ENCODE assay signal across 19 mouse cellular contexts in genomic region chr4:123337693-123338092, GRCm38 (mm10). TPM values are rescaled to one million over a fixed set of nuclear protein-coding genes. Genes with fewer than 3 reads are reported as not detected.
"Had no signal": no experiment of that assay in that cellular context is flagged by ENCODE, and none has a peak within 500 bp of the region (broad histone marks: within the 10 kb centered on the region; RNA-seq: fewer than 3 reads in every experiment).

No protein-coding gene starts in this region.

- H3K4me3 ChIP-seq: left cerebral cortex, adult 2 months; liver, embryonic 13.5 days; midbrain, embryonic 10.5 days; myocyte; neural tube, embryonic 15.5 days had no signal

- H3K9me3 ChIP-seq: liver, embryonic 13.5 days; midbrain, embryonic 10.5 days; neural tube, embryonic 15.5 days had no signal

- H3K4me2 ChIP-seq: liver, embryonic 13.5 days; neural tube, embryonic 15.5 days had no signal

- H3K36me3 ChIP-seq: liver, embryonic 13.5 days; midbrain, embryonic 10.5 days; neural tube, embryonic 15.5 days had no signal

- DNase-seq: kidney, adult 2 months; kidney, postnatal 36 days; liver; liver, embryonic 13.5 days; liver, postnatal 0 days; lung, postnatal 36 days; midbrain, embryonic 14.5 days; right cerebral cortex, adult 18-20 months; right cerebral cortex, postnatal 25 days; thymus, postnatal 36 days had no signal

- ATAC-seq: liver, postnatal 0 days had no signal

- H3K27ac ChIP-seq: left cerebral cortex, adult 2 months; liver, embryonic 13.5 days; midbrain, embryonic 10.5 days; neural tube, embryonic 15.5 days had no signal

- H3K9ac ChIP-seq: liver, embryonic 13.5 days; liver, postnatal 0 days; neural tube, embryonic 15.5 days had no signal

RNA-seq across cellular contexts. Expression of gene Oxct2a, which starts 14.3 kb away (rescaled TPM):
- polyA plus RNA-seq: limb, embryonic 11.5 days; liver, postnatal 0 days; lung, embryonic 16.5 days; midbrain, embryonic 10.5 days; midbrain, embryonic 14.5 days; neural tube, embryonic 11.5 days; stomach, embryonic 16.5 days; thymus, postnatal 0 days had no signal
